Mouse (Mus musculus) liver, adult 2 months (tissue): ENCODE measurements around the gene Rasl10a.

Experiments used
- CTCF ChIP-seq: fragments of 200-500 bp; IDR thresholded peaks from 2 replicates; pipeline ENCODE4 v1.5.1; 2011; ENCODE audit warnings: low read depth, low read length, control low read depth
- POLR2A ChIP-seq: fragments of 200-500 bp; IDR thresholded peaks from 2 replicates; pipeline ENCODE4 v1.6.1; 2011; ENCODE audit warnings: low read length, control low read depth; ENCODE audit not compliant: insufficient read depth; ENCODE audit errors: extremely low read depth

GRCm38 (mm10) chr11:5054874-5055273 is 3.1 kb upstream of the Rasl10a start:
- no peak for TF ChIP-seq CTCF
- TF ChIP-seq POLR2A: no peak
